Mouse (Mus musculus): Measurements from ENCODE around the gene Kcnq1. TPM values are rescaled to one million over a fixed set of nuclear protein-coding genes. Genes with fewer than 3 reads are reported as not detected.

Kcnq1 gene
- total RNA-seq, 1 experiment from 2014 or later = 3.6 TPM

- DNase-seq = no peak
Measured at GRCm38 (mm10) chr7:143320367-143320766, 214.2 kb downstream of the Kcnq1 start.

DNA sequence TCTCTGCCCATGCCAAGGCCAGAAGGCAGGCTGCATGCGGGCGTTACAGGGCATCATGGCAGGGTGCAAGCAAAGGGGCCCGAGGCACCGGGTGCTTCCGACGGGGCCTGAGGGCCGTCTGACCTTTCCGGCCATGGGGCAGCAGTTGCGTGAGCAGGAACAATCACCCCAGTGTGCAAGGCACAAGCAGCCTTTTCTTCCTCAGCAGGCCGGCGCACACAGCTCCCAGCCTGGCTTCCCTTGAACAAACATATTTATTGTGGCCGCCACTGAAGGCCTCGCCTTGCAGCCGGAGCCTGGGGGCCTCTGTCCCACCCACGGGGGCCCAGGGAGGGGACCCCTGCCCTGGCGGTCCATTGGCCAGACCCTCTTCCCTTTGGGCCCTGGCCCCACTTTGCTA lies 218.9 kb downstream of the Kcnq1 start:
- DNase-seq = no peak

GRCm38 (mm10) chr7:143328185-143328915 lies 222.2 kb downstream of the Kcnq1 start:
- no peak for DNase-seq

DNA sequence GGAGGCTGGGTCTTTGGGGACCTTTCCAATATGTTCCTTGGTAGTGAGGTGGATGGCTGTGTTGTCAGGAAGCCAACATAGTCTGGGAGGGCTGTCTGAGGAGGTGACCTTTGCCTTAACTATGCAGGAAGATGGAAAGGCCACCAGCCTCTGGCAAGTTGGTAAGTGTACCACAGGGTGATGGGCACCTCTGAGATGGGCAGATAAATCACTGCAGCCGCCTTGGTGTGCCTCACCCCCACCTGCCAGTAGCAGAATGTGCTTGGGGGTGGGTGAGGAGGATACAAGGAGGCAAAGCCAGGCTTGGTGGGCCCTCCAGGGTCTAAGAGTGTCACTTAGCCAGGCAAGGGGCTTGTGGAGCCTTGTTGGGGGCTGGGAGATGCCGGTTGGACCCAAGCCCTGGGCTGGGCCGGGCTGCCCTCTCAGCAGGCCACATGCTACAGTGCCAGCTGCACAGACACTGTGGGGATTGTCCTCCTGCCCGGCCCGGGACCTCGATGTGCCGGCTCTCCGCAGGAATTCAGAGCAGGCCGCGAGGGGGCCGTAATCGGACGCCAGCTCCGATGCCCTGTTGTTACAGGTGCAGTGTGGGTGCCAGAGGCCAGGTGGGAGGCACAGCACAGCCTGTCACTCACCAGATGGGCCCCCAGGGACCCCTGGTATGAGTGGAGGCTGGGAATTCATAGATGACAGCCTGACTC lies 223.1 kb downstream of the Kcnq1 start:
- DNase-seq = no peak

GRCm38 (mm10) chr7:143333040-143333439 lies 226.9 kb downstream of the Kcnq1 start:
- DNase-seq = no peak

- no peak for DNase-seq
Measured at GRCm38 (mm10) chr7:143333604-143334003, 227.4 kb downstream of the Kcnq1 start.

DNA sequence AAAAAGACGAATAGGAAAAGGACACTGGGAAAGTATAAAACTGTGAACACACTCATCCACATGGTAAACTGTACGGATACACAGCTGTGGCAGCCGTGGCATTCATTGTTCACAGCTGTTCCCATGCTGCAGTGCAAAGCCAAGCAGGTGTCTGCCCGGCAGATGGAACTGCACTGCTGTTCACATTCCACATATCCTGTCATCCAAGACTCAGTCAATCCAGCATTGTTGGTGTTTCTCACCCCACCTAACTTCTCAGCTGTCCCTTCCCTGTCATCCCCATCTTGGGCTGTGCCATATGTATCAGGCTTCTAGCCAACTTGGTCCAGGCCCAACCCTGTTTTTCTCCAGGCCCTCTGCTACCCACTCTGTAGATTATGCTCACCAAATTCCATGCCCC lies 232.5 kb downstream of the Kcnq1 start:
- DNase-seq = no peak

DNA sequence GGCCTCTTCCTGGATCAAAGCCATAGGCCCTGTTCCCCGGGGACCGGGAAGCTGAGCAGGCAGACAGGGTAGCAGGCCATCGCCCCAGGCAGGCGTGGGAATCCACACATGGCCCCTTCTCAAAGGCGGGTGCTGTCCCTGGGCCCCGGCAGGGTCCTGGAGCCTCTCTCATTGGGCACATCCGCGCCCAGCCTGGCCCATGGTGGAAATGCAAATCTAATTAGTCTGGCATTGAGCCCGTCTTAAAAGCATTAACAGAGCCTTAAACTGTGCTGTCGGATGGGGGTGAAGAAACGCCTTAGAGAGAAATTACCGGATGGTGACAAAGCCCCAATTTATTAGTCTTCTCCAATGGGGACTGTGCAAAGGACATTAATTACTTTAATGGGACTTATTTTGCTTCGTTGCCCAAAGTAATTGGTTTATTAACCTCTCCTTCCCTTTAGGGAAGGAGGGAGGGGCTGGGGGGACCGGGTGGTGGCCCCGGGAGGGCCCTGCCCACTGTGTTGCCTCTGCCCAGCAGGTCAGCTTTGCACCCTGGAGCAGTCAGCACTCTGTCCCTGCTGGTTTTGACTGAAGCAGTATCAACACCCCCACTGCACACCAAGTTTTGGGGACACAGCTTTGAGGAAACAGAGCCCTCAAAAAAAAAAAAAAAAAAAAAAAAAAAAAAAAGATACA lies 234.6 kb downstream of the Kcnq1 start:
- DNase-seq = no peak

- no peak for DNase-seq
Measured at GRCm38 (mm10) chr7:143341301-143341980, 235.3 kb downstream of the Kcnq1 start.

- no peak for DNase-seq
Measured at GRCm38 (mm10) chr7:143343781-143344306, 237.7 kb downstream of the Kcnq1 start.

- DNase-seq = no peak
Measured at GRCm38 (mm10) chr7:143349287-143349686, 243.1 kb downstream of the Kcnq1 start.

GRCm38 (mm10) chr7:143349848-143350247 lies 243.7 kb downstream of the Kcnq1 start:
- DNase-seq = no peak

DNA sequence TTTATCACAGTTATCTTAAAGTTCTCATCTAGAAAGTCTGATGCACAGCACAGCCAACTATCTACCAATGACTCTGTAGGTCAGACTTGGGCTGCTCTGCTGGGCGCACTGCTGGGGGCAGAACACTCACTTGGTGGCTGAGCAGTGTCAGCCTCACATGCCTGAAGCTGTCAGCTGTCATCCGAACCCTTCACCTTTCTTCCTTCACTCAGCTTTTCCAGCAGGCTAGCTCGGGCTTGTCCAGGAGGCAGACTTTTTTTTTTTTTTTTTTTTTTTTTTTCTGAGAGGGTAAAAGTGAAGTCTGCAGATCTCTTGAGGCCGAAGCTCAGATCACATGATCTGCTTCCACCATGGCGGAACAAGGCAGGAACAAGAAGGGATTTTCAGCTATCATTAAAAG lies 249.7 kb downstream of the Kcnq1 start:
- no peak for DNase-seq

GRCm38 (mm10) chr7:143357109-143357508 lies 250.9 kb downstream of the Kcnq1 start:
- DNase-seq = no peak

GRCm38 (mm10) chr7:143357831-143358230 lies 251.7 kb downstream of the Kcnq1 start:
- DNase-seq = no peak

DNA sequence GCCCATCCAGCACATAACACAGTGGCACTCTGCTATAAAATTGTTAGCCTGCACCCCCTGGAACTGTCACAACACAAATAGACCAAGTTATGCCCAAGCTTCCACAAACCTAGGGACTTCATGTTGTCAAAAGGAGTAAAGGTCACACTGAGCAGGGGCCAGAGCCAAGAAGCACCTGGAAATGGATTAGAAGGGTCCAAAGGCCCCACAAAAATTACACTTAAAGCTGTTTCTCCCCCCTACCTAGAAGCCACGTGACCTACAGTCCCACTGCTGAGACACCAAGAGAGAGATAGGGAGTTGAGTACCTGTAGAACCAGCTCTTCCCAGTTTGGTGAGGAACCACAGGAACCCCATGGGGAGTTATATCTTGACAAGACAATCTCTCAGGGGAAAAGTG lies 253.6 kb downstream of the Kcnq1 start:
- no peak for DNase-seq

- peak; percentile 19 for DNase-seq
Measured at GRCm38 (mm10) chr7:143360776-143361175, 254.6 kb downstream of the Kcnq1 start.

- DNase-seq = no peak
Measured at GRCm38 (mm10) chr7:143364092-143364832, 258.1 kb downstream of the Kcnq1 start.

DNA sequence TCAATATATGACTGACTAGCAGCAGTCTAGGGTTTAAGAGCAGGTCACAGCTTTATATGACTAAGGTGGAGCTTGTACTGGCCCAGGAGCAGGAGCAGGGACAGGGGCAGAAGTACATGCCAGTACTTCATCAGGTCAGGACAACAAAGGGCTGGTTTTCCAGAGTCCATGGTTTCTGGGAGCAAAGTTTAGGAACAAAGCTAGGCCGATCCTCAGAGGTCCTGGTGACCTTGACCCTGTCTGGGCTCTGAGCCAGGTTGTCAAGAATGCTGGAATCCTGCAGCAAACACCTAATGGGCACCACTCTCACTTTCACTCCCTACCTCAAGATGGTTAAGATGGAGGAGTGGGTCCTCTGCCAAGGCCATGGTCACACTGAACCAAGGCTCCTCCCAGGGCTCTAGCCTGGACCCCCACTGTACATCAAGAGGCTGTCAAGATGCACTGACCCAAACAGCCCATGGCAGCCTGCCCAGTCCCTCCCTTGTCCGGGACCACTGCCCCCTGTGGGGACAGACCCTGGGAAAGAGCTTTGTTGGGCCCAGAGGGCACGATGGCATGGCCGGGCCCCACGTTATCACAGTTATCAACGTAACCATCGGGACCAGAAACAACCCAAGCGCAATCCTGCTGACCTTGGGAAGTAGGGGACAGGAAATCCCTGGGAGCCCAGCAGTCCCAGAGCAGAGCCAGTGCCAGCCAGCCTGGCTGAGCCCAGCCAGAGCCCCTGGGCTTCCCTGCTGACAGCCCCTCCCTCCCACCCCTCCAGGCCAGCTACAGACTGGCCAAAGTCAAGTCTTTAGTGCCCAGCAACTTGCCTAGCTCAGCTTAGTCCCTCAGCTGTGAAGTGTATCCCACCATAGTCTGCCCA lies 259.0 kb downstream of the Kcnq1 start:
- DNase-seq = peak; percentile 54

GRCm38 (mm10) chr7:143367366-143368266 lies 261.5 kb downstream of the Kcnq1 start:
- no peak for DNase-seq
